Mouse (Mus musculus) gastrocnemius, postnatal 36 days (tissue): ENCODE measurements around the gene Kiss1r. TPM values are rescaled to one million over a fixed set of nuclear protein-coding genes. Genes with fewer than 3 reads are reported as not detected.

ENCODE experiments used
- DNase-seq, 2 experiments: peaks; one replicate each; pipeline ENCODE4 v3.0.0; 2022
- intact Hi-C: fragments of 180-260 bp; cut with DNase I; formaldehyde crosslinking; loops from one replicate; pipeline ENCODE4 v1.15.1; 2025
- total RNA-seq, 2 experiments: library from RNA; stranded (reverse); gene quantifications; 2 replicates each; pipeline ENCODE4 v1.2.3; 2021

Kiss1r gene
- total RNA-seq, 2 experiments from 2014 or later, result 0.23 TPM; not detected in 1

DNA sequence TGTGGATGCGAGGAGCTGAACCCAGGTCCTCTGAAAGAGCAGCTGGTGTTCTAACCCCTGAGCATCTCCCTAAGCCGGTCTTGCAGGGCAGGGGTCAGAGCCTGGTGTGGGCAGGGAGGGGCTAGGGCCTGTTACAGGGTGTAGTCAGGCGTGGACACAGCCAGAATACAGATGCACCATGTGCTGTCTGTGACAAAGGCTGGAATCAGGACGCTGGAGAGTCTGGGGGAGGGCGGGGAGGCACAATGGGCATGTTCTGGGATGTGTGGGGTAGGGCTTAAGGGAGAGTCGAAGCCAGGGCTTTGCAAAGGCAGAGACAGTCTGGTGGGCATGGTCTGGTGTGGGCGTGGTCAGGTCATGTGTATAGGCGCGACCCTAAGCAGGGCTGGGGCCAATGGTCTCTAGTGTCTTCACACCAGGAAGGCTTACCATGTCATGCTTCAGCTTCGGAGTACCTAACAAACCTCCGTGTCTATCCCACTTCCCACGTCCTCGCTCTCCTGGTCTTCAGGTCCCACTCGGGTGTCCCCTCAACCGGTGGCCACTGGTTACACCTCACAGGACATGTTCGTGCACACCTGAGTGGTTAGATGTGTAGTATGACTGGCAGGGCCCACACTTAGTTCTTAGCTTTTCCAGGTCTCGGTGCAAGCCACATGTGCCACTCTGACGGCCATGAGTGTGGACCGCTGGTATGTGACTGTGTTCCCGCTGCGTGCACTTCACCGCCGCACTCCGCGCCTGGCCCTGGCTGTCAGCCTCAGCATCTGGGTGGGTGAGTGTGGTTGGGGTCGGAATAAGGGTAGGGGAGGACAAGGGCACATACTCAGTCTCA lies 3.5 kb downstream of the Kiss1r start:
- DNase-seq, result no peak
- intact Hi-C loops, result no loop called here

DNA sequence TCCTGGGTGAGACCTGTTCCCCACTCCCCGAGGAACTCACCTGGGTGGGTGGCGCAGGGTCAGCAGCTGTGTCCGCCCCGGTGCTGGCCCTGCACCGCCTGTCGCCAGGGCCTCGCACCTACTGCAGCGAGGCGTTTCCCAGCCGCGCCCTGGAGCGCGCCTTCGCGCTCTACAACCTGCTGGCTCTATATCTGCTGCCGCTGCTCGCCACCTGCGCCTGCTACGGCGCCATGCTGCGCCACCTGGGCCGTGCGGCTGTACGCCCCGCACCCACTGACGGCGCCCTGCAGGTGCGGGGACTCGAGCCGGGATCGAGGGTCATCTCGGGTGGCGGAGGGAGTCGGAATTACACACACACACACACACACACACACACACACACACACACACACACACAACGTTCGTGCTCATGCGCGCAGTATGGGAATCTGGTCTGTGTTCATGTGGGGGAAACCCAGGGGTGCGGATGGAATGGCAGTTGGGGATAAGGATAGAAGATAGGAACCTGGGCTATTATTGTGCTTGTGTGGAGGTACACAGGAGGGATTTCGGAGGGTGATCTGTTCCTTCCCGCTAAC lies 4.3 kb downstream of the Kiss1r start, which contains the start of gene R3hdm4:
R3hdm4 (minus strand) TSS at position 251 of the 578 bp plus-strand sequence.
- intact Hi-C loops, result no loop called here
- no peak for DNase-seq

DNA sequence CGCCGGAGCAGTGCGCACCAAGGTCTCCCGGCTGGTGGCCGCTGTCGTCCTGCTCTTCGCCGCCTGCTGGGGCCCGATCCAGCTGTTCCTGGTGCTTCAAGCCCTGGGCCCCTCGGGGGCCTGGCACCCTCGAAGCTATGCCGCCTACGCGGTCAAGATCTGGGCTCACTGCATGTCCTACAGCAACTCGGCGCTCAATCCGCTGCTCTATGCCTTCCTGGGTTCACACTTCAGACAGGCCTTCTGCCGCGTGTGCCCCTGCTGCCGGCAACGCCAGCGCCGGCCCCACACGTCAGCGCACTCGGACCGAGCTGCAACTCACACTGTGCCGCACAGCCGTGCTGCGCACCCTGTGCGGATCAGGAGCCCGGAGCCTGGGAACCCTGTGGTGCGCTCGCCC lies 4.8 kb downstream of the Kiss1r start:
- intact Hi-C loops, result no loop called here
- DNase-seq, result no peak

DNA sequence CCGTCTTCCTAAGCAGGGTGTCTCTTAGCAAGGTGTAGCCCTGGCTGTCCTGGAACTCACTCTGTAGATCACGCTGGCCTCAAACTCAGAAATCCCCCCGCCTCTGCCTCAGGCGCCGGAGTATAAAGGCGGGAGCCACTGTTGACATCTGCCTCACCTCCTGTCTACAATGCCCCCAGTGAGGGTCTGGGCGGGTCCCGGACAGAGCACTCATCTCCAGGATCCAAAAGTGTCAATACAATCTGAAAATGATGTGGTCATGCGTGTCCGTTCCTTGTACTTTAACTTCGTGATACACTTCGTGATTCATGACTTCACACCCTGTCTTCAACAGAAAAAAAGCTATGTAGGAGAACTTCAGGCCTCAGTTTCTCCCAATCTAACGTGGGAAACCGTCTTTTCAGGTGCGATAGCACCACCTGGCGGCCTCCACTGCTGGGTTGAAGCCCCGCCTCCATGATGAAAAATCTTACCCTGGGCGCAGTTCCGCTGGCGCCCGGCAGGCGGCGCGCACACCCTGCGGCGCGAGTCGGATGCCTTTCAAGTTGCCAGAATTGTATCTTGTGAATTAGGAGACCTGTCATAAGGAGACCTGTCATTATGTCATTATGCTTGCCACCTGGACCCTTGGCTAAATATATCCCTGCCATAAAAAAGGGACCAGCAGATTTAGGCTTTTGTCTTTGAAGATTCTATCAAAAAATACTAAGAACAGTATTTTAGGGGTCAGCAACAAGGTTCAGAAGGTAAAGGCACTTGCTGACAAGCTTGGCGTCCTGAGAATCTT lies 8.4 kb downstream of the Kiss1r start:
- peak; percentile 86 to 94 for DNase-seq
- intact Hi-C loops, result loop anchor here (1.0 kb wide), 2 partner anchors 33 kb away; no protein-coding TSS in a partner anchor

DNA sequence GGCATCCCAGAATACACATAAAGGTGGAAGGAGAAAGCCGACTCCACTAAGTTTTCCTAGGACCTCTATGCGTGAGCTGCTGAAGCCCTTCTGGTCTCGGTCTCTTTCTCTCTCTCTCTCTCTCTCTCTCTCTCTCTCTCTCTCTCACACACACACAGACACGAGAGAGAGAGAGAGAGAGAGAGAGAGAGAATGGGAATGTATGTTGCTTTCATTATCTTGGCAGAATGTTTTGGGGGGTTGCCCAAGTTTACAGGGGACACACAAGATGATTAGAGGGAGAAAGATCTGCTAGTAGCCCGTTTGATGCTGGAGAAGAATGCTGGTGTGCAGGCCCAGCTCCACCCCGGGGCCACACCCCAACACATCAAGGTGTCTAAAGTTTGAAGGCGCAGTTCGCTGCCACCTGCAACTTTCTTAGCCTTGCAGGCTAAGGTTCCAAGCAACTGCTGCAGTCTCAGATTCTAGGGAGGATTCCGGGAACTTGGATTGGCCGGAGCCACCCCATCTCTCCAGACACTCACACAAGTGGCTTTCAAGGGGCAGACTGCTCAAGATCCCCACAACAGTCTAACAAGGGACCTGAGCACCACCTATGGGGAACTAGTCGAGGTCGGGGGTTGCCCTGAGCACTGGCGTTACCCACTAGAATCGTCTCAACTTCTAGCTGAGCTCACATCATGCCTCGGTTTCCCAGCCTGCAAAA lies 9.2 kb downstream of the Kiss1r start:
- DNase-seq, result no peak

DNA sequence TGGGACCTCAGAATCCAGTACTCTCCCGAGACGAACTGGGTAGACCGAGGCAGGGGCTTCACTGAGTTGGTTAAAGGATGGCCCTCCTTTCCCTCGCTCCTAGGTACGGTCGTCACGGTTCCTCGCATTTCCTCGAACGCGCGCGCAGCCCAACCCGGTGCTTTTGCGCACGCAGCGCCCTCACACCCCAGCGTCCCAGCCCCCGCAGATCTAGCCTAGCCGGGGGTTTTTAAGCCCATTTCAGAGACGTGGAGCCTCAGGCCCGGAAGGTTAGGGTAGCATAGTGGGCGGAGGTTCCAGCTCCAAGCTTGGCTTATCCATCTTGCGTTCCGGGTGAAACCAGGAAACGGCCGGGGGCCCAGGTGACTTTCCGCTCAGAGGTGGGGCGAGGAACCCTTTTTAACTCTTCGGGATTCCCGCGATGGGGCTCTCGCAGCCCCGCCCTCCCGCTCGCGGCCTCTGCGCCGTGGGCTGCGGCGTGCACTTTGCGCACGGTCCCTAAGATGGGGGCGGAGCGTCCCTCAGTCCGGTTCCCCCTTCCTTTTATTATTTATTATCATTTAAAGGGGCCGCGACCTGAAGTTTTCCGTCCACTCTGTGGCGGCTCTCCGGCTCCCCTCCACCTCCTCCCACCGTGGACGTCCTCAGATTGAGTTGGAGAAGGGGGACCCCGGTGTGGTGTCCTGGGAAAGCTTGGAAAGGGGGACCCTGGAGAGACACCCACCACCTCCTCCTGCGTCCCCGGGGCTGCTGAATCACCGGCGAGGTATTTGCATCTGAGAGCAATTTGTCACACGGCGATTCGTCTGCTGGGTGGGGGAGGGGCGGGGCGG lies 9.9 kb downstream of the Kiss1r start, which contains the start of gene Arid3a:
Arid3a (plus strand) TSS at position 553 of the 833 bp plus-strand sequence.
- intact Hi-C loops, result loop anchor here (2.0 kb wide), 1 partner anchor 28 kb away; no protein-coding TSS in a partner anchor

More for the DNA sequence above, 9.2 kb downstream of the Kiss1r start:
- intact Hi-C loops, result loop anchor here (1.0 to 2.0 kb wide), 2 partner anchors 29 to 32 kb away; no protein-coding TSS in a partner anchor

DNA sequence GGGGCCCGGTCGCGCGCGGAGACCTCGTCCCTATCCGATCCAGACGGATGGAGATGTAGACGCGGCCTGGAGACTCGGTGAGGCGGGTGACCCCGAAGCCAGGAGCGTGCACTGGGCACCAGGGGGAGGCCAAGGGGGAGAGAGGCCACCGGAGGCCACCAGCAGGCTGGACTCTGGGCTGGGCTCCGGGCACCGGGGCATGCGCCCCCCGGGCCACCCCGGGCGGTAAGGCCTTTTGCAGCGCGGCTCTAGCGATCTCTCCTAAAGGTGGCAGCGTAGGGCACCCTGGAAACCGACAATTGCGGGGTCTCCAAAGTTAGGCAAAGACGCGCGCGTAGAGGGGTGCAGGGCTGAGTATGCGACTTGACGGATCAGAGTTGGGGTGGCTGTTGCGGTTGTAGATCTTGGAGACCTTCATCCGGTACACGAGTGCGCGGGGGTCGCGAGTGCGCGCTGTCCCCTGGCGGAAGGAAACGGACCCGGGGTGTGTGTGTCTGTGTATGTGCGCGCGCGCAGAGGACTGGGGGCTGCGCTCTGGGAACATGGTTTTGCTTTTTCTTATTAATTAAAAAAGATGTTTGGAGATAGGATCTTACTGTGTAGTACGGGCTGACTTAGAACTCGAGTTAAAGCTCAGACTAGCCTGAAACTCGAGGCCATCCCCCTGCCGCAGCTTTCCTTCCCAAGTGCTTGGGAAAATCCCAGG lies 10.7 kb downstream of the Kiss1r start:
- peak in 1 of 2 experiments; percentile 58 for DNase-seq
- intact Hi-C loops, result loop anchor here (2.0 kb wide), 1 partner anchor 27 kb away; no protein-coding TSS in a partner anchor

More for the DNA sequence above, 9.9 kb downstream of the Kiss1r start, which contains the start of gene Arid3a:
- peak; percentile 77 to 83 for DNase-seq

DNA sequence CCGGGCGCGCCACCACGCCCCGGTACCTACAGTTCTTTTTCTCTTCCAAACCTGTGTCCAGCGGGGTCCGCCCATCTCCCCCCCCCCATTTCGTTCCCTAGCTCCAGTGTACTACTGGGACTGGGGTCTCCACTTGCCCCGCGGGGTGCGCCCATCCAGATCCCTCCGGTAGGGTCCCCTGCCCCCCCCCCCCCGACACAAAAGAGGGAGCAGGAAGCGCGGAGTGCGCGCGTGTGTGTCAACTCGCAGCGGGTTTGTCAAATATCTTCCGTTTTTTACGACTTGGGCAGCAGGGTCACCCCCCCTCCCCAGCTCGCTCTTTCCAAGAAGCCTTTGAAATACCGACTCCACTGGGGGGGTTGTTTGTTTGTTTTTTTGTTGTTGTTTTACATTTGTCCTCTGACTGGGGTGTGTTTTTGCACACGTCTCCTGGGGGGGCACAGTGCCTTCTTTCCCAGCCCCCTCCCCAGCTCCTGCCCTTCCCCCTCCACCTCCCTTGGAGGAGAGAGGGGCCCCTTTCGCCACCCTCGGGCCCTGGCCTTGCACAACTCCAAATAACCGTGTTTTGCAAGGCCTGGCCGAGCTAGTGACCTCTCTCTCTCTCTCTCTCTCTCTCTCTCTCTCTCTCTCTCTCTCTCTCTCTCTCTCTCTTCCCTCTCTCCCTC lies 11.4 kb downstream of the Kiss1r start:
- intact Hi-C loops, result no loop called here
- no peak for DNase-seq

DNA sequence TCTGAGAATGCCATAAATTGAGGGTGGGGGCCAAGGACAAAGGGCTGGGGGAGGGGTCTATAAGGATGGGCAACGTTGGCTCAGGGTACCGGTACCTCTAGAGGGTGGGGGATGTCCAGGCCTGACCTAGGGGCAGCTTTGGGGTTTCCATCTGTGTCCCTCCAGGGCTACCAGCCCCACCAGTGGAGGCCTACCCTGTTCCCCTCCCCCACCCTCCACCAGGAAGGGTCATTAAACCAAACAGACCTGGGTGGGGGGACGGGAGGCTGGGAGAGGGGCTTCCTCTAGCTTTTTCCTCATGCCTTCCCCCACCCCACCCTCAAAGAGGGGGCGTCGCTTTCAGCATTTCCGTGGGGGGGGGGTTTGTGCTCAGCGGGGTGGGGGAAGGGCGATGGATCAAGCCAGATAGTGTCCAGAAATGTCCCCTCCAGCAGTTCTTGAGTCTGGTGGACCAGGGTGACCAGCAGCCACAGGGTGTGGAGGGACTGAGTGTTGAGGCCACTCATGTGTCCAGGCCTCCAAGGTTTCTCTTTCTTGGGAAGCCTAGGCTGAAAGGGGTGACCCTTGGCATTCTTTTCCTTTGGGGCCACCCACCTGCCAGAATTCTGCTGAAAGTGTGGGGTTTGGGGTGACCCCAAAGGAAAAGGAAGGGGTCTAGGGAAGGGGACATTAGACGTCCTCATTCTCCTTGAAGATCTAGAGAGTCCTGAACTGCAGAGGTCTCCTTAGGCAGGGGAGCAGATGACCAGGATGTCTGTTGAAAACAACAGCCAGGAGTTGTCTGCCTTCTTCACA lies 12.3 kb downstream of the Kiss1r start:
- intact Hi-C loops, result no loop called here
- no peak for DNase-seq

DNA sequence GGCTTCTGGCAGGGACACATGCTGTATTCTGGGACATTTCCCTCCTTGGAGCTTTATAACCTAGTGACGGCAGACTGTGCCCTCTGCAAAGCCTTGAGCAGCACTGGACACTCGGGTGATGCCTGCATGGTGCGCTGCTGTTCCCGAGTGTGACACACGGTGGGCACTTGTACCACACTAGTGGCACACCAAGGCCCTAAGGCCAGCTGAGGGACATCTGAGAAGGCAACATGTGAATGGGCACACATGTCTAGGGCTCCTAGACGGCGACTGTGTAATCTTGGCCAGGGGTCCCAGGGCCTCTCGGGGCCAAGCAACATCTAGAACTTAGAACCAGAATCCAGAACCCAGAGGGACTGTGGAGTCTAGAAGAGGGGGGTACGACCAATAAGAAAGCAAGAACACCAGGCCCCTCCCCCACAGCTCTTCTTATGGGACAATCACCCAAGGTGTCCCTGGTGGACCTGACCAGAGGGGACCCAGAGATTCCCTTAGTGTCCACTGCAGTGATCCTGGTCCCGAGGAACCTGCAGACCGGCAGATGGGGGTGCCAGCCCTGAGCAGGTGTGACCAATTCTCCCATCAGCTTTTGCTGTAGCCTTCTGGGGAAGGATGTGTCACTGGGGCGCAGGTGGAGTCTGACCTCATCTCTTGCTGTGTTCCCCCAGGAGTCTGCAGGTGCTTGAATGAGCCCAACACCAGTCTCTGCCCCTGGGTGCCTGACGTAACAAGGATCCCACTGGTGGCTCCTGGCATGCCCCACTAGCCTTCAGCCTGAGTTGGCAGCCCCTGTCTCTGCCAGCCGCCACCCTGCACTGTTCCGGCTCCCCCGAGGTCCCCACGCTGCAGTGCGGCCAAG lies 13.4 kb downstream of the Kiss1r start:
- no peak for DNase-seq
- intact Hi-C loops, result no loop called here

DNA sequence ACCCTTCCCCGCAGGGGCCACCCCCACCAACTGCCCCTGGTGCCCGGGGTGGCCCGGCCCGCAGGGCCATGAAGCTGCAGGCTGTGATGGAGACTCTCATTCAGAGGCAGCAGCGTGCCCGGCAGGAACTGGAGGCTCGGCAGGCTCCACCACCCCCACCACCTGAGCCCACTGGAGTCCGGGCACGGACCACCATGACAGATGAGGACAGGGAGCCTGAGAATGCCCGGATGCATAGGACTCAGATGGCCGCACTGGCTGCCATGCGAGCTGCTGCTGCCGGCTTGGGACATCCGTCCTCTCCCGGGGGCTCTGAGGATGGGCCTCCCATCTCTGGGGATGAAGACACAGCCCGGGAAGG lies 14.0 kb downstream of the Kiss1r start:
- DNase-seq, result no peak
- intact Hi-C loops, result no loop called here

DNA sequence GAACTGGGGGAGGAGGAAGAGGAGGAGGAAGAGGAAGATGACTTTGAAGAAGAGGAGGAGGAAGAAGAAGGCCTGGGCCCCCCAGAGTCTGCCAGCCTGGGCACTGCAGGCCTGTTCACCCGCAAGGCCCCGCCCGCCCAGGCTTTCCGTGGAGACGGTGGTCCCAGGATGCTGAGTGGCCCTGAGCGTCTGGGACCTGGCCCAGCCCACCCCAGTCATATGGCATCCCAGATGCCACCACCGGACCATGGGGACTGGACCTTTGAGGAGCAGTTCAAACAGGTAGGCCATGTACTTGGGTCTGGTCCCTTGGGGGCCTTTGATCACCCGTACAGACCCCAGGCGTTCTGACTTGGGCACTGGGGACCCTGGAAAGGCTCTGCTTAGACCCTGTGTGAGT lies 15.0 kb downstream of the Kiss1r start:
- no peak for DNase-seq
- intact Hi-C loops, result no loop called here

DNA sequence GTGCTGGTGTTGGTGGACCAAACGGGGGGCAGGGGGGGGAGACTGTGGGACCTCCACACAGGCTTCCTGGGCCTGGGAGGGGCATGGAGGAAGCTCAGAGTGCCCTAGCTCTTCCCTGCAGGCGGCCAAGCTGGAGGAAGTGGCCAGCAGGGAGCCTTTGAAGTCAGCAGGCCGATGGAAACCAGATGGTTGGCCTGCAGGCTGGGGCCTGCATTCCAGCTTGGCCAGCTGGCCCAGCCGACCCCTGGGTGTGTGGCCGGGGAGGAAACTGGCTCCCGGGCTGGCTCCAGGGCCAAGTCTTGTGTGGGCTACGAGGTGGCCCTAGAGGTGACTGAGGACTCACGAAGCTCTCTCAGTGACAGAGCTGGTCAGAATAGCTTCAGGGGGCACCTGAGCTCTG lies 16.0 kb downstream of the Kiss1r start:
- peak; percentile 66 to 79 for DNase-seq
- intact Hi-C loops, result no loop called here

DNA sequence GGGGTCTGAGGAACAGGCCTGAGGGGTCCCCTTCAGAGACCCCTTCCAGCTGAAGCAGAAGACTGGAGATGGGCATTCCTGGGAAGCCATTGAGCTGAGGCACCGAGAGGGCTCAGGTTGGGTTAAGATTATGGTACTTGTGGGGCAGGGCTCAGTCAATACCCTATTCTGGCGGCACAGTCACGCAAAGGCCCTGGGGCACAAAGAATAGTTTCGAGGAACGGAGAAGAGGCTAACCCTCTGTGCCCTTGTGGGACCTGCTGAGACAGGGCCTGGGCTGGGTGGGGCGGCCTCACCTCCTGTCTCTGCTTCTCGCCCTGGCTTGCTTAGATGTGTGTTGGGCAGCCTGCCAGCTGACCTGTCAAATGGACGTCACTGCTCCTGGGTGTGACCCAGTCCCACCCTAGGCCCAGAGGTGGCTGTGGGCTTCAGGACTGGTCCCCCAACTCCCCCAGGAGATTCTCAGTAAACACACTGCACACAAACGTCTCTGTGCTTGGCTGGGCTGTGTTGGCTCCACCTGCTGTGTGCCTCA lies 16.4 kb downstream of the Kiss1r start:
- intact Hi-C loops, result no loop called here
- DNase-seq, result no peak

DNA sequence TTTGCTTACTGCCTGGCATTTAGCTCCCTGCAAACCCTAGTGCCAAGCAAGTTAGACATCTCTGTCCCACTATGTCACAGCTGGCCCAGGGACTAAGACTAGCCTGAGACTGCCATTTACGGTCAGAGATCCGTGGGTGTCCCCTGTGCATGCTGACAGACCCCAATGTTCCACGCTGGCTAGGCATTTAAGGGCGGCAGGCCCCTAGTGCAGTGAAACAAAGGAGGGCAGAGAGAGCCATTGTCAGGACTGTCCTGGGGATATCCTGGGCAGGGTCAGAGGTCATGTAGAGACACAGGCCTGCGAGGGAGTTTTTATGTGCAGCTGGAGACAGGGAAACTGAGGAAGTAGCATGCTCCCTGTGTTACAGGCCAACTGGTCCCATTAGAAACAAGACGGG lies 17.1 kb downstream of the Kiss1r start:
- DNase-seq, result no peak
- intact Hi-C loops, result no loop called here

DNA sequence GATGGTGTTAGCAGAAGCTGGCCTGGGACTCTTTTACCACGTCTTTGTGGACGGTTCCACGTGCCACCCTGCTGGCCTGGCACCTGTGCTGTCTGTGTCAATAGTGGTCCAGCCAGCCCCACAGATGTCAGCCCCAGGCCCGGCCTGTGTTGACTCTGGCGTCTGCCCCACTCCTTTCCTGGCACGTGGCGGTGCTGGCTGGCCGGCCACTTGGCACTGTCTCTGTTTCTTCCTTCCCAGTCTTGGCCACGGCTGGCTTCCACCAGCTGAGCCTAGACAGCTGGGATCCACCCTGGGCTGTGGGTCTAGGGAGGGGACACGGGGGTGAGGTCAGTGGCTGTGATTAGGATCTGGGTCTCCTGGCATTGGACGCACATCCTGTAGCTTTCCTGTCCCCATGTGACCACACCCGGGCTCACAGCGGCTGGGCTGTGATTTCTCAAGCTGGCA lies 17.5 kb downstream of the Kiss1r start:
- intact Hi-C loops, result no loop called here
- DNase-seq, result peak; percentile 89 to 93
